Mouse (Mus musculus): ENCODE results near the gene Ugt1a10. TPM values are rescaled to one million over a fixed set of nuclear protein-coding genes. Genes with fewer than 3 reads are reported as not detected.

The Ugt1a10 gene
- total RNA-seq, 2 experiments from 2014 or later = not detected

DNA sequence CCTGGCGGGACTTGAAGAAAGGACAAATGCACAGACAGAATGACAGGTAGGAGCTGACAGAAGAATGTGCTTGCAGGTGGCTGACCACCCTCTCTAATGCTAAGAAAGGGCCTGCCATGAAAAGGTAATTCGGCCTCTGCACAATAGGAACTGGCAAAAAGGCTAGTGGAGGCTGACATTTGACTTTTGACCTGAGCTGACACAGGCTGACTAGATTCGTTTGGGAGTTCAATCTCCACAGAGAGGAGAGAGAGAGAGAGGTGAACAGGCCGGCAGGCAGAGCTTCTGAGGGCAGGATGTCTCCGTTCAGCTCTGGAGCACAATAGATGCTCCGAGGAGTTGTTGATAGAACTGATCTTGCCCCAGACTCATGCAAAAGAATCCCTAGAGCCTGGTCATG lies 191.2 kb downstream of the Ugt1a10 start:
- no peak for DNase-seq
- intact Hi-C loops (cut with DNase I) = no loop called here

DNA sequence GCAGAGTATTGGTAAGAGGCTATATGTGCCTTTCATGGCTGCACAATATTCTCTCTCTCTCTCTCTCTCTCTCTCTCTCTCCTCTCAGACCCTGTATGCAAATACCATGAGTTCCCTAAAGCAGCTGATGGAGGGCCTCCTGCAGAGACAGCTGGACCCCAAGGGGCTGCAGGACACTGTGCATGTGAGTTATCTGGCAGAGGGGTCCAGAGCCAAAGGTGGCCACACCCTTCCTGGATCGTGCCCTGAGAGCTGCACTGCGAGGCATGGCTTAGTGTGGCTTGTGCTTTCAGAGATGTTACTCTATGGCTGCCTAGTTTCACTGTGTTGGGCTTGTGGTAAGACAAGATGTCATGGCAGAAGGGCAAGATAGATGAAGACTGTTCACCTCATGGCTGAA lies 192.5 kb downstream of the Ugt1a10 start:
- no peak for DNase-seq
- intact Hi-C loops (cut with DNase I) = no loop called here

DNA sequence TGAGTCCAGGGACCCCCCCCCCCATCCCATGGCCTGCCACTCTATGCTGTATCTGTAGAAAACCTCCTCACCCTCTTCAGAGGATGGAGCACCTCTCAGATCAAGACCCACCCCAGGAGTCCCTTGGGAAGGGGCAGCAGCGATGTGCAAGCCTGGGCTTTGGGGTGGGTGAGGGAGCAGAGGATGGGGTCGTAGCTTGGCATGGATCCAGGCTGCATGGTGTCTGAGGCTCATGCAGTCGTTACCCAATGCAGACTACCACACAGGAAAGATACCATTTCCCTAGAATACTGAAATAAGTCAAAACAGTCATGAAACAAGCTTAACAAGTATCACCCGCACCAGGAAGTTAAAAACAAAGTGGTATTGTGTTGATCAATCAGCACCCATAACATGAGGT lies 193.5 kb downstream of the Ugt1a10 start:
- DNase-seq = no peak
- intact Hi-C loops (cut with DNase I) = no loop called here

DNA sequence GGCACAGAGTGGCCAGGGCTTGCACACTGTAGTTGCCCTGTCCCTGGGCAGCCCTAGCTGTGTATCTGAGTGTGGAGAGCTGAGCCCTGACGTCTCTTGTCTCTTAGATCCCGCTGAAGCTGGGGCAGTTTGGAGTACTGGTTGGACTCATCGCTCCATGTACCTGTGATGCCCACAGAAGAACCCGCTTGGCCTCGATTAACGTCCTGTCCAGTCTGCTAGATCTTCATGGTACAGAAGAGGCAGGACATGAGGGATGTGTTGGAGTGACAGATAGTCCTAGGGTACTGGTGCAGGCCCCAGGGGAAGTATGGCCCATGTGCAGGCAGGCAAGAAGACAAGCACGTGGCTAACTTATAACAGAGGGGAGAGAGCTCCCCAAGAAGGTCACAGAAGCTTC lies 194.4 kb downstream of the Ugt1a10 start:
- no peak for DNase-seq
- intact Hi-C loops (cut with DNase I) = no loop called here

DNA sequence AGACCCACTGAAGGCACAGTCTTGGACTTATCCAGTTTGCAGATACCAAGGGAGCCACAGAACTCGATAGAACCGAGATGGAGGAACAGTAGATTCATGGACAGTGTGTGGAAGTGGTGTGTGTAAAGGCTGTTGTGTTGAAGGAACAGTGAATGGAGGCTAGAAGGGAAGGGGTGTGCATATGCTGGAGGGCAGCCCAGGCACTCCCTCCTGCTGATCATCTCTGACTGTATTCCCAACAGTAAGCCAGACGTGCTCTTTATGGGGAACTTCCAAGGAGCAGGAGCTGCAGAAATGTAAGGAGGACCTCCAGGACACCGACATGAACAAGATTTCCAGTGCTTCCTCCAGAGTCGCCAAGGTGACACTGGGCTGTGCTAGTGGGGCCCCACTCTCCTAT lies 194.8 kb downstream of the Ugt1a10 start:
- intact Hi-C loops (cut with DNase I) = no loop called here
- DNase-seq = no peak

DNA sequence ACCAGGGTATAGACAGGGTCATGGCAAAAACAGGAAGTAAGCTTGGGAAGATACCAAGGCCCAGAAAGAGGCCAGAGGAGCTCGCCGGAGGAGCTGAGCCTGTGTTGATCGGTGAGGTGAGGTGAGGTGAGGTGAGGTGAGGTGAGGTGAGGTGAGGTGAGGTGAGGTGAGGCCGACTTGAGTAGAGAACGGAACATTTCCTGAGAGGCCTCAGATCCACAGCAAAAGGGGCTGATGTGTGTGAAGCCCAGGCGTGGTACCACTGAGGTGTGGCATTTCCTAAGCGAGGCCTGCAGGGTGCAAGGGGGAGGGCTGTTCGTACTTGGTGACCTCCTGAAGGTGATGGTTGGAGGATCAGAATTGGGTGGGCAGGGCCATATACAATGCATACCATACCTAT lies 197.9 kb downstream of the Ugt1a10 start:
- intact Hi-C loops (cut with DNase I) = no loop called here

DNA sequence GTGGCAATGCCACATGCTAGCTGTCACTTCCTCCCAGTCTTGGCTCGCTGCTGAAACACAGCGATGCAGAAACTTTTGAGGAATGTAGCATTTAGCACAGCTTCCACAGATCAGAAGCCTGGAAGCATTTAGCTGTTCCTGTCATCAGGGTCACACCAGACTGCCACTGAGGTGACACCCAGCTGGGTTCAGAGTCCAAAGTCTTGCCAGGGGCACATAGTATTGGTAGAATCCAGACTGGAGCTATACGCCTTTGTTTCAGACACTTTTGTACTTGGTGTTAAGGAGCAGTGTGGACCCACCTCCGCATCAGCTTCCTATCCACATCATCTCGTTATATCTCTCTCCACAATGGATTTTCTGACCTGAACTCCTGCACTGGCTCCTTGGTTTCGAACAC lies 198.4 kb downstream of the Ugt1a10 start:
- intact Hi-C loops (cut with DNase I) = no loop called here
- no peak for DNase-seq

More for the DNA sequence above, 197.9 kb downstream of the Ugt1a10 start:
- DNase-seq = no peak

DNA sequence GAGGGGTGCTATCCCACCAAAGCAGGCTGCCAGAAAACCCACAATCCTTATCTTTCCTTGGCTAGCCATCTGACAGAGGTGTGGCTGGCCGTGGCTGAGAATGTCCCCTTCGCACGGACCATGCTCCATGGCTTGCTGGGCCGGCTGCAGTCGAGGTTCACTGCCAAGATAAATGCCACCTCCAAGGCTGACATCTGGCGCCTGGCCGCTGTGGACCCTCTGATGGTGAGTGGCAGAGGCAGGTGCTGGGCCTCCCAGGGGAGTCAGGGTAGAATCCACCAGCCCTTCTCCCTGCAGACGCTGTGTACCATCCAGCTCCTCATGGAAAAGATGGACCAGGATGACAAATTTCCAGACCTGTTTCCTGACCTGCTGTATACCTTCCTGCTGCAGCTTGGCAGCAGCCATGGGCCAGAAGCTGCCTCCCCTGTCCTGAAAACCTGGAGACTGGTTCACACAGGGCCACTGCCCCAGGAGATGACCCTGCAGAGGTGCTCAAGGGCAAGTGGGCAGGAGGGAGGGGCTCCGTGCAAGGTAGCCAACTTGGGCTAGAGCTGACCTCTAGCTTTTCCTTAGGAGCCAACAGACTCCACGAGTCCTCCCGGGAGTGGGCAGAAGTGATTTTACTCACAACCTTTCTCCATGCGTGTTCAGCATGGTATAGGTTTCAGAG lies 199.7 kb downstream of the Ugt1a10 start:
- intact Hi-C loops (cut with DNase I) = no loop called here
- peak in 1 of 2 experiments; percentile 36 for DNase-seq

DNA sequence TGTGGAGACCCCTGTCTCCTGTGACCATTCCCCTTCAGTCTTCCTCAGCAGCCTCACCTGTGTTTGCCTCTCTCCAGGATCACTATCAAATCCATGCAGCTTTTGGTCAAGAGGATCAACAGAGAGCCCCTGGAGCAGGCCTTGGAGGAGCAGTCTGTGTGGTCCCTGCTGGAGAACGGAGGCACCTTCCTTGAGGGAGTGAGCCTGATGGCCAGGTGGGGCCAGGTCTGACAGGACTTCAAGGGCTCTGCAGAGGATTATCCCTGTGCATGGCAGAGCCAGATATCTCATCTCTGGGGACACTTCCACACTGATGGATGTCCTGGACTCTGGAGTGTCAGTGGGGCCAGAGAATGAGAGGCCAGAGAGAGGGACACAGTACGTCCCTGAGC lies 200.3 kb downstream of the Ugt1a10 start:
- intact Hi-C loops (cut with DNase I) = no loop called here

DNA sequence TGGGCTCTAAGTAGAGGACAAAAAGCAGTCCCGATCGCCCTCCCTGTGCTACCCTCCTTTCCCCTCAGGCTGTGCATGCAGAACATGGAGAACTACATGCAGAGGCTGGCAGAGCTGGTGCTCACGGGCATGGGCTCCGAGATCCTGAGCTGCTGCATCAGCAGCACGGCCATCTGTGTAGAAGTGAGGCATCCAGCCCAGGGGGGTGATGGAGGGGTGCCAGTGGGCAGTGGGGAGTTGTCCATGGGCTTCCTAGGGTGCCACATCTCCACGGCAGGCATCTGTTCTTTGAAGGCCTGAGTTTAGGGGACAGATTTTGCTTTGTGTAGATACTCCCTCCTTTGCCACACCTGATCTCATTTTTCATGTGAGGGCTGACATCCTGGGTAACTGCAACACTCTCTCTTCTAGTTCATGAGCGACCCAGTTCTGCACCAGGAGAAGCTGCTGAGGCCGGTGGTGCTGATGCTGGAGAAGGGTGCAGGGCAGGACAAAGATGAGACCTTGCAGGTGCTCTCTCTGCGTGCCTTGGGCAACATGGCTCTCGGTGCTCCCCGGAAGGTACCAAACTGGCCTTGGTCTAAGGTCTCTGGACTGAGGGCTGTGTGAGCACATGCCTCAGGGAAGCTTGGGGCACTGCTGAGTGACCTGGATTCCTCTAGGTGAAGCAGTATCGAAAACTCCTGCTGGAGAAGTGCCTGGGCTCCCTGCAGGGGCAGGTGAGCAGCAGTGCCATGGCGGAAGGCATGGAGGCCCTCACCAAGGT lies 201.0 kb downstream of the Ugt1a10 start:
- DNase-seq = no peak
- intact Hi-C loops (cut with DNase I) = no loop called here

More for the DNA sequence above, 200.3 kb downstream of the Ugt1a10 start:
- DNase-seq = no peak

DNA sequence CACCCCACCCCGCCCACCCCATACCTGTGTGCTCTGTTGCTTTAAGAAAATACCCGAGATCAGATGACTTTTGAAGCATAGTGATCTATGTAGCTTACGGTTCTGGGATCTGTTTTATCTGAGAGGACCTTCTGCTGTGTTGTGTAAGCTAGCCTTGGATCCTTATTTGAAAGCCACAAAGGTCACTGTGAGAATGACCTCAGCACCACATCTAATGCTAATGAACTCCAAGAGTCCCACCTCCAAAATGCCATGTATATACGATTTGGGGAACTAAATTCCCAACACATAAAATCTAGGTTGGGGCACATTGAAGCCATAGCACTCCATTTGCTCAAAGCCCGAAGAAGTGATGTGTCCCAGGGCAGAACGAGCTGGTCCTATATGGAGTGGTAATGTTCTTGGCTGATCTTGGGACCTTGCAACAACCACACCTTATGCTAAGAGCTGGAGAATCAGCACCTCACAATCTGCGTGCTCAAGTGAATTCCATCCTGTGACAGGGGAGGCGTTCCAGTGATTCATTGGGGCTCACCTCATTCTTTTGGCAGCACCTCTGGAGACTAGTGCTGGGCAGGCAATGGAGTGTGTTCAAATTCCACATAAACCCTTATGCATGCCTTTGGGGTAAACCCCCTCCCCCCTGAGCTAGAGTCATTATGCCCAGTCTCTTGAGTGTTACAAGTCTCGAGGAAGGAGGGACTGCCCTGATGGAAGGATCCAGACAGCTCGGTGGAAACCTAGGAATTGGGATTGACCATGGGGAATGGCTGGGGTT lies 201.9 kb downstream of the Ugt1a10 start:
- DNase-seq = no peak
- intact Hi-C loops (cut with DNase I) = no loop called here

DNA sequence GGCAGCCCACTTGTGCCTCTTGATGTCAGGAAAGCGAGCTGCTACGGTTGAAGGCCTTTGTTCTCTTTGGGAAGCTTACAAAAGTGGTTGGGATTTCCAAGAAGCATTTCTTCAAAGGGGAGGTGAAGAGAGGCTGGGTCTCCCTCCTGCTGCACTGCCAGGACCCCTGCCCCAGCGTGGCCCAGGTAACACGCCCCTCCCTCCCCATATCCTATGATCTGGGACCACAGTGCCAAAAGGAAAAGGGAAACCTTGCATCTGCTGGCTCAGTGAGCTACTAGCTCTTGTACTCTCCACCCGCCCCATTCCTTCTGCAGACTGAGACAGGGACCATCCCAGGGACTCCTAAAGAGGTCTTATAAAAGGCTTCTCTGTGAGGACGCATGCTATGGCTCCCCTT lies 202.5 kb downstream of the Ugt1a10 start:
- no peak for DNase-seq
- intact Hi-C loops (cut with DNase I) = no loop called here

DNA sequence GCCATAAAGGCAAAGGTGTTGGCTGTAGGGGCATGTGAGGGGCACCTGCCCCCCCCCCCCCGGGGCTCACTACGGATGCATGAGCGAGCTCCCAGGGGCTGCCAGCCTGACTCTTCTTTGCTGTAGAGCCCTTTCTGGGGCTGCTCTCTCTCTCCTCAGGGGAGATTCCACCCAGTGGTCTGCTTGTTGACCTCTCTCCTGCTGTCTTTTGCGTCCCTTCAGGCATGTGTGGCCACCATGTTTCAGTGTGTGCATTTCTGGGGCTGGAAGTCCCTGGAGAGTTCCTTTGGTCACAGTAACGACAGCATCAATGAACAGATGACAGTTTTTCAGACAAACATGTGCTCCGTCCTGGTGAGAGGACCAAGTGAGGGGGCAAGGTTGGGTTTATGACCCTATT lies 203.2 kb downstream of the Ugt1a10 start:
- intact Hi-C loops (cut with DNase I) = no loop called here
- no peak for DNase-seq

DNA sequence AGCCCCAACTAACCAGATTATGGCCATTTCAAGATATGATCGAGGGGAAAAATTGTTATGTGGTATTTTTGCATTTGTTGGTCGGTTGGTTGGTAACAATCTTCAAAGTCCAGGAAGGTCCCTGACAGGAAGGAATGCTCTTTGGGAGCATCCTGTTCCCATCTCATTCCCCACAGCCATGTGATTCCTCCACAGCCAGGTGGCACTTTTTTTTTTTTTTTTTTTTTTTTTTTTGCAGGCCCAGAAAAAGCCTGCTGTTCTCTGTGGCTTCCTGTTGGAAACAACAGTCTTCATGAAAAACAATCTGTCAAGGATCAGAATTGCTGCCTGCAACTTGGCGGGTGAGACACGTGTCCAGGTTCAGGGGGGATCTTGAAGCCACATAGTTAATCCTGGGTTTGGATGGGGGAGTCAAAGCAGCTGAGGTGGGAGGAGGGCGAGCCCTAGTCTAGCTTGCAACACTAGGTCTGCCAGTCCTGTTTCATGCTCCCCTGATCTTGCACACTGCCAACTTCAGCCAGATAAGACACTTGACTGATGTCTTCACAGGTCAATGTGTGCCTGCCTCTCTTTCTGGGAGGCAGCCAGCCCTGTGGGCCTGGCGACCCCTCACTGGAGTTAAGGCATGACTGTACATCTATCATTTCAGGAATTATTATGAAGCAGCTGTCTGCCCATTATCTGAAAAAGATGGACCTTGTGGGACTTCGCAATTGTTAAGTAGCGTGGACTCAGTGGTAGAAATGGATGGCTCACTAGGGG lies 203.9 kb downstream of the Ugt1a10 start:
- DNase-seq = no peak
- intact Hi-C loops (cut with DNase I) = no loop called here

DNA sequence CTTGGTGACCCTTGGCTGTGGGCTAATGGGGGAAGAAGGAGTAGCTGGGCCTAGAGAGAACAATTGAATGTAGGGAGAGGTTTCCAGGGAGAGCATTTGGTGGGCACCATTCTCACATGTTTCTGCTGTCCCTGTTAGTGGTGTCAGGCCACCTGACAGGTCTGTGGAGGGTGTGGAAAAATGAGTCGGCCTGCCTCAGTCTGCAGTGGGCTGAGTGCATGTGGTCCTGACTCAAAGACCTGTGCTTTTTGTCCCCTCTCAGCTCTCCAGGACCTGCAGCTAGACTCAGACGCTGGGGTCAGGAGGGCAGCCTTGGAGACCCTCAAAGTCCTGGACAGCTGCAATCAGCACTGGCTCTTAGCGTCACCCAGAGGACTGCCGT lies 204.4 kb downstream of the Ugt1a10 start:
- intact Hi-C loops (cut with DNase I) = no loop called here
- DNase-seq = no peak

DNA sequence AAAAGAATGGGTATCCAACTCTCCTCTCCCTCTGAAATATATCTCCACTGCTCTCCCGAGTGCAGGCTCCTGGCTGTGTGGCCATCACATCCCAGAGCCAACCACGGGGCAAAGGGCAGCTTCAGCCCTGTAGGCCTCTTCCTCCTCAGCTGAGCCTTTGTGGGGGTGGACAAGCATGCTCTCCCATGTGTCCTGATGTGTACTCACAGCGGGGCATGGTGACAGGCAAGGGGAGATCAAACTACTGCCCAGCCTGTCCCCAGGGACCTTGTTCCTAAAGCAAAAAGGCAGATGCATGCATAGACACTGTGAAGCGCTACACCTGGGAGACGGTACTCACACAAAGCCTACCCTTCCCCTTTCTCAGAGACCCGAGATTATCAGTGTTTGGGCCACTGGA lies 204.9 kb downstream of the Ugt1a10 start:
- intact Hi-C loops (cut with DNase I) = no loop called here
- no peak for DNase-seq

DNA sequence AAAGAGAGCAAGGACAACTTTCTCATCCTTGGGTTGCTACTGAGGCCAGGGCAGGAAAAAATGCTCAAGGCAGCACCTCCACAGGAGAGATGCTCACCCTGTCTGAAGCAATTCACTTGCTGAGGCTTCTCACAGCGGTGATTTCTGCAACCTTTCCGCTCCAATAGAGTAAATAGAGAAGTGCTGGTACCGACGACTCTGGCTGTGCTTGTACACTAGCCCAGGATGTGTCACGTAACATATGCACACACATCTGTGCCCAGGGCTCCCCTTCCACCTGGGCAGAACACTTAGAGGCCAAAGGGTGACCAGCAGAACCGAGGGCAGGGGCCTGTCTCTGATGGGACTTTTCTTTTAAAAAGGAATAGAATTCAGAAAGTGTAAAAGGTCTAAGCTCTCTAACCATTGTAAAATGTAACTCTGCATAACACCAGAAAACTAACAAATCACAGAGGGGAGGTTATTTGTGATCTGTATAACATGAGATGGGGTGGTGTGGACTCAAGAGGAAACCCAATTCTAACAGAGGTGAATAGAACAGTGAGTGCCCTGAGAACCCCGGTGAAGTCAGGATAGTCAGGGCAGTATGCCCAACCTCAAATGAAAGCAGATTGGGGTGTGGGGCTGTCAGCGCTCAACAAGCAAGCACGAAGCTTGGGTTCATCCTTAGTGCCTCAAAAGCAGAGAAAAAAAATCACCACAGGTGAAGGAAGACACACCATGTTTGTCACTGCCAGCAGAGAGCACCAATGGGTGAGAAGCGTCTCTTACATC lies 205.6 kb downstream of the Ugt1a10 start:
- intact Hi-C loops (cut with DNase I) = no loop called here
- DNase-seq = no peak

DNA sequence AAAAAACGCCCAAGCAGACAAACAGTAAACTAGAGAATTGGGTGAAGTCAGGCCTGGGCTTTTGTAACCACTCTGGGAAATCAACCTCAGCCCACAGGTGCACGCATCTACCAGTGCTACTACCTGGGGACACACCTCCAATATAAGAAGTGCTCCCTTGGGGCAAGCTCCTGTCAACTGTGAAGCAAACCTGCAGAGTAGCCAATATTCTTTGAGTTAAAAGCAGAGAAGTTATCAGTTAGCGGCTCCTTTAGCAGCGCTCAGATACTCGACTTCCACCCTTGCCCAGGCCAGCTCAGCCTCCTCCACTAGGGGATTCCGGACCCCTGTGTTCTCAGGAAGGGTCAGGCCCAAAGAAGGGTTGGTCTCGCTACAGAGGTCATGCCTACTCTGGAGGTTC lies 206.5 kb downstream of the Ugt1a10 start:
- intact Hi-C loops (cut with DNase I) = no loop called here
- DNase-seq = no peak

DNA sequence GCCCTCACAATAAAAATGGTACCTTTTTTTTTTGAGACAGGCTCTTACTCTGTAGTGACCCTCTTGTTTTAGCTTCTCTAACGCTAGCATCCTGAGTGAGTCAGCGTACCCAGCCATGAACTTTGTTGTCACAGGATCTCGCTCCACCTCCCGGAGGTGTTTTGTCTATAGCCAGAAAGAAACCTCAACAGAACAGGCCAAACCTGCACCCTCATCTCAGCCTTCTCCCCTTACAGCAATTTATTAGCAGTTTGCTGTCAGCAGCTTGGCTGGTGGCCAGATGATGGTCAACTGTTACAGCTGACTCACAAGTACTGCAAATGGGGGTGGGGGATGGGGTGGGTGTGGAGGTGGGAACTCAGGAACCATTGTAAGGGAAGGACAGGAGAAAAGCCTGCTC lies 207.1 kb downstream of the Ugt1a10 start:
- no peak for DNase-seq
- intact Hi-C loops (cut with DNase I) = no loop called here

DNA sequence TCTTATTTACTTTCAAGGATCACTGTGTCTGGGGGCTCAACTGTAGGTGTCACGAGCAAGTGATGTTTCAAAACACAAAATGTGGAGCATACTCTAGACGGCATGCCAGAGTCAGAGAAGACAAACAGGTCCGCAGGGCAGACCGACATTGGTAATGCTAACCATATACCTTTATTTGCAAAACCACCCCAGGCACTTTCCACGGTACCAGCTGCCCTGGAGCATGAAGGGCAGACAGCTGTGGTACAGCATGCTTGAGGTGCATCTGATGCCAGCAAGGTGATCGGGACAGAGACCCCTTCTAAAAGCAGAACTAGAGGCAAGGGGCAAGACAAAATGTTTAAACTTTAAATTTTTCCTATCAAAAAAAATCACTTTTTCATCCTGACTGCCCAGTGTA lies 207.8 kb downstream of the Ugt1a10 start:
- intact Hi-C loops (cut with DNase I) = no loop called here
- DNase-seq = no peak
